Mouse (Mus musculus) testis, postnatal 10 days (tissue): ENCODE results near the gene Snrpn.
A peak's percentile ranks its signal among the peaks of the same experiment; 100 is the strongest.
"Not testable (repeated sequence)": the region's sequence is repeated elsewhere in the genome, so short reads cannot be mapped to it uniquely, and the experiment has no call there.

Source experiments
- DNase-seq: peaks from one replicate; pipeline ENCODE4 v3.0.0; 2021; ENCODE audit warnings: low spot score

Snrpn gene

GRCm38 (mm10) chr7:60139742-60140480, at the start of gene Snrpn:
TSS of gene Snrpn (minus strand) at chr7:60140219.
- no peak for DNase-seq

DNA sequence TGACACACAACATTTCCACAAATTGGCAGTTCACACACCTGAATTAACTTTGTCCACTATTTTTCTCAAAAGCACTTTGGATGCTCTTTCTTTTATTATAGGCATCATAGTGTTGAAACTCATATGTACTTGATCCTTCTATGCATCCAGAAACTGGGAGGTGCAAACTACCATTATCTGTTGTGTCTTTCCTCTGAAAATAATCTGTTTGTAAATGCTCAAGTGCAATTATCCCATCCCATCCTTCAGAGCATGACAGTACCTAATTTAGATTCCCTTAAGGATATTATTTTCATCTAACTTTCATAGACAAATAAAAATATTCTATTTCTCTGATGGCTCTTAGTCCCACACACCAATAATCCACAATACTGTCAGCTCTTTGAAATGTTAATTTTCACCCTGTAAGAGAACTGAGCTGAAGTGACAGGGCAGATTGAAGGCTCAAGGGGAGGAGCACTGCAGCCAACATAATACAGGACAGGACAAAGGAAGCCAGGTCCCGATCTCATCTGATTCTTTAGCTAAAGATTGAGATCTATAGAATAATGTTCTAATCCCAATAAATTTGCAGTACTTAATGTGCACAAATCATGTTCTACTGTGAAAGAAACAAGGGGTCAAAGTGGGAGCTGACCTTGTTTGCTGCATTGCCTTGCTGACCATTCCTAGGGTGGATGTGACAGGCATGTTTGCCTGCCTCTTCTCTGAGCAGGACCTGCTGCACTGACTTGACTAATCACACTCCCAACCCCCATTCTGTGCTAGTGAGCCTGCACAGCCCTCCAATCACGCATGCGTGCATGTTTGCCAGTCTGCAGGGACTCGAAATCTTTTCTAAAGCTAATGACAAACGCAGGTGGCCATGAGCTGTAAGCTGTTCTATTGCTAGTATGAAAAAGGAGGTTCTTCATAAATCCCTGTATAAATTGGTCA, 30.5 kb upstream of the Snrpn start:
- DNase-seq: no peak

DNA sequence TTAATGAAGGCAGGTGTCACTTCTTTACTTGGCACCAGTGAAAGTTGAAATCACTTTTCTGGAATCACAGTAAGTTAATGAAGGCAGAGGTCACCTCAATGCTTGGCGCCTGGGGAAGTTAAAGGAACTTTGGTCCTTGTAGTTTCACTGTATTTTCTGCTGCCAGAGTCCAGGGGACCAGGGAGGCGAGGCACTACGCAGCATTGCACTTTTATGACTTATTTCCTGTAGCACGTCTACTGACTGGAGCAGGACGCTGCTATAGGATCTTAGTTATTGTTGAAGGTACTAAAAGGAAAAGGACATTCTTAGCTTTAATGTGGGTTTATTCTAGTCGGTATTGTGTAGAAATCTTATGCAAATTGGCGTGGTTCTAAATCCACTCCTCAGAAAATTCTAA, 14.7 kb downstream of the Snrpn start:
- DNase-seq: no peak

DNA sequence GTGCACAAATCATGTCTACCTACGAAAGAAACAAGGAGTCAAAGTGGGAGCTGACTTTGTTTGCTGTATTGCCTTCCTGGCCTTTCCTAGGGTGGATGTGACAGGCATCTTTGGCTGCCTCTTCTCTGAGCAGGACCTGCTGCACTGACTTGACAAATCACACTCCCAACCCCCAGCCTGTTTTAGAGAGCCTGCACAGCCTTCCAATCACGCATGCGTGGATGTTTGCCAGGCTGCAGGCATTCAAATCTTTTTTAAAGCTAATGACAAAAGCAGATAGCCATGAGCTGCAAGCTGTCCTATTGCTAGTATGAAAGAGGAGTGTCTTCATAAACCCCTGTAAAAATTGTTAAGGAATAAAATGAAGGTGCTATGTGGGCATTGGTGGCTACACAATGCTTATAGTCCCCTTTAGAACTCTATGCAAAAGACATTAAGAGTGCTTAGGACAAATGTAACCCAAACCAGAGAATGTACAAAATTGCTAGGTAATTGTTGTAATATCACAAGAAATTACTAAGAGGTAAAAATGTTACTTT, 16.9 kb downstream of the Snrpn start:
- DNase-seq: not testable (repeated sequence)

DNA sequence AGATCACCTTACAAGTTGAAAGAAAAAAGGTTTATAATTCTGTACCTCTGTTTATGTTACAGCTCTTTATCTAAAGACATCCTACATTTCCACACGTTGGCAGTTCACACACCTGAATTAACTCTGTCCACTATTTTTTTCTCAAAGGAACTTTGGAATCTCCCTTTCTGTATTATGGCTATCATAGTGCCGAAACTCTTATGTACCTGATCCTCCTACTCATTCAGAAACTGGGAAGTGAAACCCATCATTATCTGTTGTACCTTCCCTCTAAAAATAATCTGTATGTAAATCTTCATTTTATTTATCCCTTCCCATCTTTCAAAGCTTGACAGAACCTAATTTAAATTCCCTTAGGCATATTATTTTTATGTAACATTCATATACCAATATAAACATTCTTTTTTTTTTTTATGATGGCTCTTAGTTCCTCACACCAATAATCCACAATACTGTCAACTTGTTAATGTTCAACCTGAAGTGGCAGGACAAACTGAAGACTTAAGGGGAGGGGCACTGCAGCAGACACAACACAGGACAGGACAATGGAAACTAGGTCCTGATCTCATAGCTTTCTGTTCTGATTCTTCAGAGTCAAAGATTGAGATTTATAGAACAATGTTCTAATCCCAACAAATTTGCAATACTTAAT, 17.5 kb downstream of the Snrpn start:
- no peak for DNase-seq

DNA sequence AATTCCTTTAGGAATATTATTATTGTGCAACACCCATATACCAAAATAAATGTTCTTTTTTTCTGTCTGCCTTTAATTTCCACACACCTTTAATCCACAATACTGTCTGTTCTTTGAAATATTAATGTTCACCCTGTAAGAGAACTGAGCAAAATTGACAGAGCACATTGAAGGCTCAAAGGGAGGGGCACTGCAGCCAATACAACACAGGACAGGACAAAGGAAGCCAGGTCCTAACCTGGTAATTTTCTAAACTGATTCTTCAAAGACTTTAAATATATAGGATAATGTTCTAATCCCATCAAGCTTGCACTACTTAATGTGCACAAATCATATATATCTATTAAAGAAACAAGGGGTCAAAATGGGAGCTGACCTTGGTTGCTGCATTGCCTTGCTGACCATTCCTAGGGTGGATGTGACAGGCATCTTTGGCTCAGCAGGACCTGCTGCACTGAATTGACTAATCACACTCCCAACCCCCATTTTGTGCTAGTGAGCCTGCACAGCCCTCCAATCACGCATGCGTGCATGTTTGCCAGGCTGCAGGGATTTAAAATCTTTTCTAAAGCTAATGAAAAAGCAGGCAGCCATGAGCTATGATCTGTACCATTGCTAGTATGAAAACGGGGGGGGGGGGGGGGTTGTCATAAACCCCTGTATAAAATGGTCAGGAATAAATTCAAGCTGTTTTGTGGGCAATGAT, 42.7 kb downstream of the Snrpn start:
- DNase-seq: no peak

GRCm38 (mm10) chr7:60076301-60076700, 63.7 kb downstream of the Snrpn start:
- no peak for DNase-seq

DNA sequence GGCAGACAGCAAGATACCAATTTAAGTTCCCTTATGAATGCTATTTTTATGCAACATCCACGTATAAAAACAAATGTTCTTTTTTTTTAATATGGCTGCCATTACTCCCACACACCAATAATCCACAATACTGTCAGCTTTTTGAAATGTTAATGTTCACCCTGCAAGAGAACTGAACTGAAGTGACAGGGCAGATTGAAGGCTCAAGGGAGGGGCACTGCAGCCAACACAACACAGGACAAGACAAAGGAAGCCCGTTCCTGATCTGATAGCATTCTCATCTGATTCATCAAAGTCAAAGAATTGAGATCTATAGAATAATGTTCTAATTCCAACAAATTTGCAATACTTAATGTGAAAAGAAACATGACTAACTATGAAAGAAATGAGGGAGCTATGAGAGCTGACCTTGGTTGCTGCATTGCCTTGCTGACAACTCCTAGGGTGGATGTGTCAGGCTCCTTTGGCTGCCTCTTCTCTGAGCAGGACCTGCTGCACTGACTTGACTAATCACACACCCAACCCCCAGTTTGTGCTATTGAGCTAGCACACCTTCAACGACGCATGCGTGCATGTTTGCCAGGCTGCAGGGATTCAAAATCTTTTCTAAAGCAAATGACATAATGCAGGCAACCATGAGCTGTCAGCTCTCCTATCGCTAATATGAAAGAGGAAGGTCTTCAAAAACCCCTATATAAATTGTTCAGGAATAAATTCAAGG, 92.4 kb downstream of the Snrpn start:
- DNase-seq: no peak

GRCm38 (mm10) chr7:60013186-60013585, 126.8 kb downstream of the Snrpn start:
- no peak for DNase-seq

DNA sequence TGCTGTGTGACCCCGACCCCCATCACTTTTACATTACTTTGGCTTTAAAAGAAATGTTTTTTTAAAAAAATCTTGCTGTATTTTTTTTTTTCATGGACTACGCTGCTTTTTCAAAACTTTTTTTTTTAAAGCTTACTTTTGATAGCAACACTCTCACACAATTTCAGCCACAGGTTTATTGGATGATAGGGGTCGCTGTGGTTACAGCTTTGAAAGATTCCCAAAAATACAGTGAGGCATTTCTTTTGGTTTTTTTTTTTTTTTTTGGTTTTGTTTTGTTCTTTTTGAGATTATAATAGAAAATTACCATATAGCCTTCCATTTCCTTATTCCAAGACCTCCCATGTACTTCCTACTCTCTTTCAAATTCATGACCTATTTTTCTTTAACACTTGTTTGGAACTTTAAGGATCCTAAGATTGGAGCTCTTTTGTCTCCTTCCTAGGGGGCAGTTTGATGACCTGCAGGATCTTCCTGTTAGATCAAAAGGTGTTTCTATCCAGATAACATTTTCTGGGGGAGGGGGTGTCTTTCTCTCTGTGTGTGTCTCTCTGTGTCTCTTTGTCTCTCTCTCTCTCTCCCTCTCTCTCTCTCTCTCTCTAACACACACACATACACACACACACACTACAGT, 132.2 kb downstream of the Snrpn start:
- no peak for DNase-seq

DNA sequence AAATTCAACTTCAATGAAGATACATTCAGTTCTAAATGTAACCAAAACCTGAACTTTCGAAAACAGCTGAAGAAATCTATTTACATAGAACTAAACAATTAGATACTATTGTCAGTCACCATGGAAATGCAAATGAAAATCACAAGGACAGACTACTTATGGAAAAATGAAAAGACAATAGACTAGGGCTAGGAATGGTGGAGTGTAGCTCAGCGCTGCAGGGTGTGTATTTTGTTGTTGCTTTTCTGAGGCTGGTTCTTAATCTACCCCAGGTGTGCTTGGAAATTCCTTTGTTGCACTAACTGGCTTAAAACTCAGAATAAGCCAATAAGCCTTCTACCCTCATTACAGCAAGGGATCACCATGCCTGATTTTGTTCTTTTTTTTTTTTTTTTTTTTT, 133.8 kb downstream of the Snrpn start:
- DNase-seq: no peak

DNA sequence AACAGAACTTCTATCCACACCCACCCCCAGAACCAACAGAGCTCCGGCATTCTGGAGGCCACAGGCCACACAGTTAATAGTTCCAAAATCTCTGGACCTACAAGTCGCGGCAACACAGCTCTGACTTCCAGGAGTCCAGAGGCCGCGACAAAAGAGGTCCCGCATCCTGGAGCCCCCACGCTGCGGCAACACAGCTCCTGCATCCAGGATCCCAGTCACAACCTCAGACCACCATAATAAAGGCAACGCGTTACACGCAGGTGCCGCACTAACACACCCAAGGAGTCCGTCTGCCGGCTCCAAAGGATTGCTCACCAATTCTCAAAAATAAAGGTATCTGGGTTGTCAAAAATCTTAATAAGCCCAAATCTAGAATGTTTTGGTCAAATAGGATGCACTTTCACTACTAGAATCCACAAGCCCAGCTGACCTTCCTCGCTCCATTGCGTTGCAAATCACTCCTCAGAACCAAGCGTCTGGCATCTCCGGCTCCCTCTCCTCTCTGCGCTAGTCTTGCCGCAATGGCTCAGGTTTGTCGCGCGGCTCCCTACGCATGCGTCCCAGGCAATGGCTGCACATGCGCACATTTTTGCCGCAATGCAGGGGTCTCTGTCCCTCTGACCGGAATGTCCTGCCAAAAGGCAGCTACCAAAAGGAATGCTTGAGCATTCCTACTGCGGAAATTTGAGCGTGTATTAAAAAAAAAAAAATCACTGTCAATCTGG, 135.3 kb downstream of the Snrpn start, which contains the start of the genes Snurf and Gm38393:
Snurf (minus strand) TSS at position 444 of the 725 bp plus-strand sequence.
Gm38393 (minus strand) TSS at position 459 of the 725 bp plus-strand sequence.
- DNase-seq: peak; percentile 67

GRCm38 (mm10) chr7:60003921-60004605, 136.0 kb downstream of the Snrpn start:
- peak; percentile 49 for DNase-seq

DNA sequence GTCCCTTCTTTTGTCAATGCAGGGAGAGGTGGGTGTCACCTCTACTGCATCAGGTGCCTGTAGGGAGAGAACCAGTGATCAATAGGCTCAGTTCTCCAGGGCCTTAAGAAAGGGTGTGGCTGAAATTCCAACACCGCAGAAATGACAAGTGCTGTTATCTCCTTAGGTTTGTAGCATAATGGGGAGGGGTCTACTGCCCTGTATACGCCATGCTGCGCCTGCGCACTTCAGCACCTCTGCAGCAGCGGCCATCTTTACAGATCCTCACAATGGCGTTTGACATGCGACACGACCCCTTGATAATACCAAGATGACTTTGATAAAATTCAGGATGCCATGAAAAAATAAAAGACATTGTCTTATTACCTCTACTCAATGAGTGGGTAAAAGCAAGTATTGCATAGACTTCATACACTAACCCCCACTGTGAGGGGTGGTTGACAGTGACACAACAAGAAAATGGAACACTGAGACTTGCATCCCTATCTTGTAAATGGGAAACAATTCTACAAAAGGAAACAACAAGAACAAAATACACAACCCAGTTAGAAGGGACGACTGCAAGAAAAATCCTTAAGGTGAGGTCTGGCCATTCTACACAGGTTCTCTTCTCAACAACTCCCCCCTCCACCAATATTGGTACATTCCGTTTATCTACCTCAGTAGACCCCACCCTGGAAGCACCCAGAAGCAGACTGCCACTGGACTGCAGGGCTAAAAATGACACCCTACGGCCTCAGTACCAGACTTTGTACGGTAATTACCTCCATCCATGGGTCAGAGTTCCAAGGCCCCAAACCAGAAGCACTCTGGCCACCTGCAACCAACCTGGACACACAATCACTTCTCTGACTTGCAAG, 136.8 kb downstream of the Snrpn start:
- DNase-seq: no peak

DNA sequence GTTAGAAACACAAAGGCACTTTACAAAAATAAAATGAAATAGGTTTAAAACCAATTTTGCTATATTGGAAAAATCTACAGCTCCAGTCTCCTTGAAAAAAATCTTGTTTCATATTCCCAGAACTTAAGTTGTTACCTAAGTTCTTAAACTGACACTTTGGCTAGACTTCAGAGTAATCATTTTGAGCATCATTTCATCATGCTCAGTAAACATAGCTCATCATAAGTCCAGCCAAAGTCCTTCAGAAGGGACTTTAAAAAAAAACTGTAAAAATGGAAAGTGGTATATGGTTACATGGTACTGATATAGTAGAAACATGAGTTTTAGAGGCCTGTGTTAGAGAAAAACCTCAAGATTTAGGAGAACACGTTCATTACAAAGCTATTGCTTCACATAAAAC, 161.4 kb downstream of the Snrpn start:
- no peak for DNase-seq
